In genomic region chr11:16257011-16257410, GRCm38 (mm10) we compare ENCODE assay signal across 9 mouse cellular contexts. TPM values are rescaled to one million over a fixed set of nuclear protein-coding genes. Genes with fewer than 3 reads are reported as not detected.
DNase-seq lines count a peak whose midpoint lies in the region; ATAC-seq and TF ChIP-seq lines count a peak whose summit lies in the region.
"Had no signal": no experiment of that assay in that cellular context is flagged by ENCODE, and none has a peak within 500 bp of the region (broad histone marks: within the 10 kb centered on the region; RNA-seq: fewer than 3 reads in every experiment).

No protein-coding gene starts in this region.

- H3K9ac ChIP-seq in lung, postnatal 0 days (replicated peaks; ENCODE audit: low read depth): no peak overlapping the region
- 0 out of 2 replicates have a peak overlapping the region, but pooled peaks have one; percentile 21 for H3K9ac ChIP-seq in stomach, embryonic 14.5 days (replicated peaks; ENCODE audit: low read depth, low read length)

- TF ChIP-seq CTCF in lung, postnatal 0 days (IDR thresholded peaks at IDR 0.05): no peak

- no peak for ATAC-seq in lung, postnatal 0 days
- no peak for ATAC-seq in stomach, embryonic 14.5 days (ENCODE audit: insufficient number of reproducible peaks, insufficient read depth, low FRiP score, low read depth)

- 29% methylated on average over 7 of the region's 7 CpGs for WGBS in lung, postnatal 0 days
- 34% methylated on average over 7 of the region's 7 CpGs for WGBS in limb, embryonic 10.5 days
- 36% methylated on average over 7 of the region's 7 CpGs for WGBS in stomach, embryonic 14.5 days

- TF ChIP-seq EP300 in lung, postnatal 0 days (IDR thresholded peaks at IDR 0.05): no peak

- H3K9me3 ChIP-seq in lung, postnatal 0 days (ENCODE audit: low read length): no peaks in the 10 kb centered on the region
- H3K9me3 ChIP-seq in limb, embryonic 10.5 days (replicated peaks): no peaks in the 10 kb centered on the region
- no peaks in the 10 kb centered on the region for H3K9me3 ChIP-seq in stomach, embryonic 14.5 days (ENCODE audit: control insufficient read depth, low read depth, low read length)

- peak overlapping the region; percentile 51; the same call in 1 of the 2 replicates for H3K4me2 ChIP-seq in lung, postnatal 0 days (replicated peaks; ENCODE audit: low read depth, low read length)
- H3K4me2 ChIP-seq in stomach, embryonic 14.5 days (replicated peaks; ENCODE audit: low read depth, low read length): peak overlapping the region; percentile 87

- H3K27ac ChIP-seq in lung, postnatal 0 days (ENCODE audit: low read length): no peak overlapping the region
- no peak overlapping the region for H3K27ac ChIP-seq in limb, embryonic 10.5 days
- no peak overlapping the region for H3K27ac ChIP-seq in stomach, embryonic 14.5 days (ENCODE audit: low read length)

- peak overlapping the region; percentile 28 for H3K4me3 ChIP-seq in lung, postnatal 0 days (ENCODE audit: low read depth, low read length)
- peak overlapping the region; percentile 59 for H3K4me3 ChIP-seq in limb, embryonic 10.5 days
- peak overlapping the region; percentile 44 for H3K4me3 ChIP-seq in stomach, embryonic 14.5 days (ENCODE audit: low read depth, low read length)

- peaks cover 23% of the 10 kb centered on the region; the same call in 1 of the 2 replicates for H3K27me3 ChIP-seq in lung, postnatal 0 days (replicated peaks; ENCODE audit: insufficient read depth, low read length)
- peaks cover 52% of the 10 kb centered on the region for H3K27me3 ChIP-seq in limb, embryonic 10.5 days (ENCODE audit: low read depth, poor library complexity, severe bottlenecking)
- H3K27me3 ChIP-seq in stomach, embryonic 14.5 days (ENCODE audit: control insufficient read depth, insufficient read depth, low read length): peaks cover 23% of the 10 kb centered on the region

- peak; percentile 28 to 48 for DNase-seq in frontal cortex, postnatal 36 days (ENCODE audit: low spot score in 2 of 2)
- no peak for DNase-seq in frontal cortex, postnatal 25 days (ENCODE audit: low spot score in 2 of 2)
- no peak for DNase-seq in lung, postnatal 0 days (ENCODE audit: low spot score)
- no peak for DNase-seq in lung, postnatal 4 days
- DNase-seq in limb, embryonic 10.5 days (ENCODE audit: low spot score): no peak
- DNase-seq in thymus, postnatal 14 days: no peak
- no peak for DNase-seq in lung, postnatal 25 days (ENCODE audit: low spot score)
- DNase-seq: spleen, adult 18-20 months had no signal

- H3K36me3 ChIP-seq in lung, postnatal 0 days (ENCODE audit: insufficient read depth, low read length): no peaks in the 10 kb centered on the region
- no peaks in the 10 kb centered on the region for H3K36me3 ChIP-seq in limb, embryonic 10.5 days
- no peaks in the 10 kb centered on the region for H3K36me3 ChIP-seq in stomach, embryonic 14.5 days (ENCODE audit: control insufficient read depth, insufficient read depth, low read length)

- H3K4me1 ChIP-seq in lung, postnatal 0 days (ENCODE audit: insufficient read depth, low read depth, low read length): no peaks in the 10 kb centered on the region
- peaks cover 8% of the 10 kb centered on the region; the same call in 1 of the 2 replicates for H3K4me1 ChIP-seq in limb, embryonic 10.5 days
- H3K4me1 ChIP-seq in stomach, embryonic 14.5 days (ENCODE audit: control insufficient read depth, insufficient read depth, low read length): no peaks in the 10 kb centered on the region

RNA-seq across cellular contexts. Expression of gene Vstm2a, which starts 0.5 kb away (rescaled TPM):
- polyA plus RNA-seq in lung, postnatal 0 days (2015; fragmentation: Nextera tagmentation; extraction: Ambion mirVana): 0.43 and 0.51 TPM in 2 replicates
- polyA plus RNA-seq in limb, embryonic 10.5 days (2016; fragmentation: Nextera tagmentation; extraction: Ambion mirVana): 0.48 and 0.74 TPM in 2 replicates
- 1.7 and 2.4 TPM in 2 replicates for polyA plus RNA-seq in stomach, embryonic 14.5 days (2014; fragmentation: Nextera tagmentation; extraction: Ambion mirVana)

Comparison
In these comparisons a context has a peak if more than half of its experiments do, and no peak if none do; other contexts are left out.
1. DNase-seq: peak in frontal cortex, postnatal 36 days (2 of 2); none in frontal cortex, postnatal 25 days (0 of 2), lung, postnatal 0 days (single experiment), lung, postnatal 4 days (0 of 2), limb, embryonic 10.5 days (single experiment), thymus, postnatal 14 days (single experiment) and lung, postnatal 25 days (single experiment).
2. Peak in every context shown above with its lines, with median percentiles within 50 percentile points of each other: H3K4me3 ChIP-seq.